Mouse (Mus musculus): ENCODE results near the gene Dctpp1. TPM values are rescaled to one million over a fixed set of nuclear protein-coding genes. Genes with fewer than 3 reads are reported as not detected.
A peak's percentile ranks its signal among the peaks of the same experiment; 100 is the strongest.

The Dctpp1 gene
- polyA plus RNA-seq, 1 experiment, result 70.5 TPM

DNA sequence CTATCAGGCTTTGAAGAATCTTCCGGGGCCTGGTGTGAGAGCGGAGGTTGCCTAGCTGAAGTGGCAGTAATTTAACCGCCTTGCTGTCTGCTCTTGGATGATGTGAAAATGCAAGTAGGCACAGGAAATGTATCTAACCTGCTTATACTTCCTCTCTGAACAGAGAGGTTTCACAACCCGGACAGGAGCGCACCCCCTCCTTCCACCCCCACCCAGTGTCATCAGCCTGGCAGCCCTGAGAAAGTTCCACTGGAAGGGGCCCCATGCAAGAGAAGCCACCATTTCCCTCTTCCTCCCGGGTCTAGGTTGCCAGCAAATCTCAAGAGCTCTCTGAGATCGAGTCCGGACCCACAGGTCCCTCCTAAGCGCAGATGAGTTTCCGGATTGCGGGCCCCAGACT lies 35.6 kb upstream of the Dctpp1 start, which contains the start of gene Itgal:
Gene Itgal, plus strand, starts transcription at position 163 of the 400 bp plus-strand sequence.
- Histone ChIP-seq H3K27ac (ENCODE audit: insufficient read depth, low read depth, low read length) (no peak within 1 kb of the TSS), H3K36me3 (ENCODE audit: control insufficient read depth, insufficient read depth, low read length) (no peaks in the 10 kb centered on the region), H3K4me1 (ENCODE audit: control insufficient read depth, insufficient read depth, low read length) (no peaks in the 10 kb centered on the region), H3K4me3 (ENCODE audit: insufficient read depth, low read depth, low read length) (no peak within 1 kb of the TSS), H3K27me3 (replicated peaks; ENCODE audit: control insufficient read depth, insufficient read depth, low read length) (no peaks in the 10 kb centered on the region)
- TF ChIP-seq CTCF (conservative IDR thresholded peaks at IDR 0.05; ENCODE audit: insufficient read depth, insufficient read length, low read depth, low read length) (no peak), POLR2A (IDR thresholded peaks at IDR 0.05; ENCODE audit: low read depth, low read length) (no peak)
- WGBS, result 81% methylated on average over 11 of the region's 11 CpGs
- DNase-seq, result no peak

DNA sequence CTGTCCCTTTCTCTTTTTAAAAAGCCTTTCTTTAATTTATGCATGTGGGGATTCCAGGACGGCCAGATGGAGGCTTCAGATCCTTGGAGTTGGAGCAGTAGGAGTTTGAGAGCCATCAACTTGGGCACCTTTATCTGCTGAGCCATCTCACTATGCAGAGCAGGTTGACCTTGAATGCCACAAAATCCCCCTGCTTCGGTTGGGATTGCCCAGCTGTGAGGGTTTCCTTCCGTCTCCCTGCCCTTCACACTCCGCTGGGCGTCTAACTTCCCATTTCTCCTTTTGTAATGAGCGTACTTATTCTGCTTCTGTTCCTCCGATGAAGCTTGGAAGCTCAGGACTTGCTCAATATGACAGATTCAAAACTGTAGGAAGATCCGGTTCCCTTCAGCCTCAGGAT lies 29.6 kb upstream of the Dctpp1 start:
- no peak overlapping the region for H3K27ac ChIP-seq (ENCODE audit: insufficient read depth, low read depth, low read length)
- no peaks in the 10 kb centered on the region for H3K27me3 ChIP-seq (replicated peaks; ENCODE audit: control insufficient read depth, insufficient read depth, low read length)
- H3K4me3 ChIP-seq (ENCODE audit: insufficient read depth, low read depth, low read length), result no peak overlapping the region
- TF ChIP-seq POLR2A (IDR thresholded peaks at IDR 0.05; ENCODE audit: low read depth, low read length) (no peak), CTCF (conservative IDR thresholded peaks at IDR 0.05; ENCODE audit: insufficient read depth, insufficient read length, low read depth, low read length) (no peak)
- no peaks in the 10 kb centered on the region for H3K36me3 ChIP-seq (ENCODE audit: control insufficient read depth, insufficient read depth, low read length)
- H3K4me1 ChIP-seq (ENCODE audit: control insufficient read depth, insufficient read depth, low read length), result peaks cover 6% of the 10 kb centered on the region; the same call in 1 of the 2 replicates
- WGBS, result 26% methylated on average over 8 of the region's 8 CpGs
- peak; percentile 31 for DNase-seq

DNA sequence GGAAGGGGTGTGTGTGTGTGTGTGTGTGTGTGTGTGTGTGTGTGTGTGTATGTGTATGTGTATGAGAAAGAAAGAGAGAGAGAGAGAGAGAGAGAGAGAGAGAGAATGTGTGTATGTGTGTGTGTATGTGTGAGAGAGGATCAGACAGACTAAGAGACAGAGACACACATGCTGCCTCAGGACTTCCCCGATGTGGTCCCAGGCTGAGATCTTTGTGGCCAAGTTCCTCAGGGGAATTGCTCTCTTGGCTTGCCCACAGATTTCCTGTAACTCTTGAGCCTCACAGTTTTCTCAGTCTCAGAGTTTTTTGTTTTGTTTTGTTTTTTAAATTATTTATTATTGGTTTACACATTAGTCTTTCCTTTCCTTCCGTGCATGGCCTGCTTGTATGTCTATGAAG lies 28.8 kb upstream of the Dctpp1 start:
- TF ChIP-seq POLR2A (IDR thresholded peaks at IDR 0.05; ENCODE audit: low read depth, low read length) (no peak), CTCF (conservative IDR thresholded peaks at IDR 0.05; ENCODE audit: insufficient read depth, insufficient read length, low read depth, low read length) (no peak)
- Histone ChIP-seq H3K4me3 (ENCODE audit: insufficient read depth, low read depth, low read length) (no peak overlapping the region), H3K27me3 (replicated peaks; ENCODE audit: control insufficient read depth, insufficient read depth, low read length) (no peaks in the 10 kb centered on the region), H3K4me1 (ENCODE audit: control insufficient read depth, insufficient read depth, low read length) (peaks cover 6% of the 10 kb centered on the region; the same call in 1 of the 2 replicates), H3K36me3 (ENCODE audit: control insufficient read depth, insufficient read depth, low read length) (no peaks in the 10 kb centered on the region), H3K27ac (ENCODE audit: insufficient read depth, low read depth, low read length) (no peak overlapping the region)
- 67% methylated on average over 2 of the region's 2 CpGs for WGBS
- DNase-seq, result no peak

DNA sequence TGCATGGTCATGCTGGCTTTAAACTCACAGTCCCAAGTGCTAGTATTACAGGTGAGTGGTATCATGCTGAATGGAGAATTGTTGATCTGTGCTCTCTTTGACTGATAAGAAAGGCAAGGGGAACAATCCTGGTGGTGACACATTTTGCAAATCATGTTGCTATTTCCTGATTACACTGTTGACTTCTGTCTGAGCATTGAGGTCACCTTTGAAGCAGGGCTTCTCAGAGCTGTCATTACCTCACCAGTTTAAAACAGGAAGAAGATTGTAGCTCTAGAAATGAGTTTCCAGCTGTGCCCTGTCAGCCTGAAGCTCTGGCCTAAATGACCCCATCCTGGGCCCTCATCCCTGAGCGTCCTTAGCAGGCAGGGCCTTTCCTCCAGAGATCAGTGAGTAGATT lies 27.4 kb upstream of the Dctpp1 start:
- no peak for DNase-seq
- Histone ChIP-seq H3K27me3 (replicated peaks; ENCODE audit: control insufficient read depth, insufficient read depth, low read length) (no peaks in the 10 kb centered on the region), H3K4me1 (ENCODE audit: control insufficient read depth, insufficient read depth, low read length) (peaks cover 6% of the 10 kb centered on the region; the same call in 1 of the 2 replicates), H3K4me3 (ENCODE audit: insufficient read depth, low read depth, low read length) (no peak overlapping the region), H3K36me3 (ENCODE audit: control insufficient read depth, insufficient read depth, low read length) (no peaks in the 10 kb centered on the region), H3K27ac (ENCODE audit: insufficient read depth, low read depth, low read length) (no peak overlapping the region)
- 82% methylated on average over 1 of the region's 1 CpGs for WGBS
- TF ChIP-seq POLR2A (IDR thresholded peaks at IDR 0.05; ENCODE audit: low read depth, low read length) (no peak), CTCF (conservative IDR thresholded peaks at IDR 0.05; ENCODE audit: insufficient read depth, insufficient read length, low read depth, low read length) (no peak)

DNA sequence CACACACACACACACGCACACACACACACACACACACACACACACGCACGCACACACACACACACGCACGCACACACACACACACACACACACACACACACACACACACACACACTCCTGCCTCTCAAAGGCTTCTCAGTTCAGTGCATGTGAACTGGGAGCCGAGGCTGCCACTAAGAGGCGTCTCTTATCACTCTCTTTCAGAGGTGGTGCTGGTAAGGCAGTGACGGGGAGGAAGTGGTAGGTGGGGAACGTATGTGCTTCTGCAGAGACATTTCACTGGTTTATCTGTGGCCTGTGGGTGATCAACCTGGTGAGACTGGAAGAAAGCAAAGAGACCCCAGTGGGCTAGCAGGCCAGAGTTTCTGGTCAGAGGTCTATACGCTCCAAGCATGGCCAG lies 24.6 kb upstream of the Dctpp1 start:
- H3K27me3 ChIP-seq (replicated peaks; ENCODE audit: control insufficient read depth, insufficient read depth, low read length), result no peaks in the 10 kb centered on the region
- H3K4me1 ChIP-seq (ENCODE audit: control insufficient read depth, insufficient read depth, low read length), result 0 out of 2 replicates have a peak, but pooled peaks cover 1% of the 10 kb centered on the region
- TF ChIP-seq POLR2A (IDR thresholded peaks at IDR 0.05; ENCODE audit: low read depth, low read length), result no peak
- no peak for TF ChIP-seq CTCF (conservative IDR thresholded peaks at IDR 0.05; ENCODE audit: insufficient read depth, insufficient read length, low read depth, low read length)
- WGBS, result 74% methylated on average over 10 of the region's 10 CpGs
- no peak overlapping the region for H3K4me3 ChIP-seq (ENCODE audit: insufficient read depth, low read depth, low read length)
- H3K27ac ChIP-seq (ENCODE audit: insufficient read depth, low read depth, low read length), result no peak overlapping the region
- H3K36me3 ChIP-seq (ENCODE audit: control insufficient read depth, insufficient read depth, low read length), result no peaks in the 10 kb centered on the region
- DNase-seq, result no peak

DNA sequence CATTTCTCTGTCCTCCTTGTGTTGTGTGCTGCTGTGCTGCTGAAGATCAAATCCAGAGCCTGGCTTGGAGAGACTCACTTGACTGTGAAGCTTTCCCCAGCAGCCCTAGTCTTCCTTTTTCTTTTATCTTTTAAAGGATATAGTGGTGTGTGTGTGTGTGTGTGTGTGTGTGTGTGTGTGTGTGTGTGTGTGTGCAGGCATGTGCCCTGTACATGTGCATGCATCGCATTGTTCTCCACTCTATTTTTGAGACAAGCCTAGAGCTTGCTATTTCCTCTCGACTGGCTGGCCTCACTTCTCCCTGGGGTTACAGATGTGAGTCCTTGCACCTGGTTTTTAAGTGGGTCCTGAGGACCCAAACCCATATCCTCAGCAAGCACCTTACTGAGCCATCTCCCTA lies 21.7 kb upstream of the Dctpp1 start:
- no peak overlapping the region for H3K27ac ChIP-seq (ENCODE audit: insufficient read depth, low read depth, low read length)
- H3K36me3 ChIP-seq (ENCODE audit: control insufficient read depth, insufficient read depth, low read length), result no peaks in the 10 kb centered on the region
- peaks cover 9% of the 10 kb centered on the region; the same call in 1 of the 2 replicates for H3K4me1 ChIP-seq (ENCODE audit: control insufficient read depth, insufficient read depth, low read length)
- no peaks in the 10 kb centered on the region for H3K27me3 ChIP-seq (replicated peaks; ENCODE audit: control insufficient read depth, insufficient read depth, low read length)
- TF ChIP-seq CTCF (conservative IDR thresholded peaks at IDR 0.05; ENCODE audit: insufficient read depth, insufficient read length, low read depth, low read length), result no peak
- TF ChIP-seq POLR2A (IDR thresholded peaks at IDR 0.05; ENCODE audit: low read depth, low read length), result no peak
- WGBS, result 68% methylated on average over 2 of the region's 2 CpGs
- no peak overlapping the region for H3K4me3 ChIP-seq (ENCODE audit: insufficient read depth, low read depth, low read length)
- no peak for DNase-seq

DNA sequence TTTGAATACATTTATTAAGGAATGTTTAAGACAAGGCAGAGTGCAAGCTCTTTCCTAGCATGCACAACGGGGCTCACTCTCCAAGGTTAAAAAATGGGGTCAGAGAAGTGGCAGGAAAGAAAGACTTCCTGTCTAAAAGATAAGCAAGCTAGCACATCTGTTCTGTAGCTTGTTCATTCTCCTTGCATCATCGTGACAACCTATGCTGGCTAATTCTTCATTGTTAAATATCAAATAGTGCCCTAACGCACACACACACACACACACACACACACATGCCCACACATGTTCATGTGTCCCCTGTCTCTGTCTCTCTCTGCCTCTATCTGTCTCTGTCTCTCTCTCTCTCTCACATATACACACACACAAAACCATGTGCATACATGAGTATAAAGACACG lies 20.6 kb upstream of the Dctpp1 start:
- H3K36me3 ChIP-seq (ENCODE audit: control insufficient read depth, insufficient read depth, low read length), result no peaks in the 10 kb centered on the region
- TF ChIP-seq POLR2A (IDR thresholded peaks at IDR 0.05; ENCODE audit: low read depth, low read length) (no peak), CTCF (conservative IDR thresholded peaks at IDR 0.05; ENCODE audit: insufficient read depth, insufficient read length, low read depth, low read length) (no peak)
- no peak overlapping the region for H3K27ac ChIP-seq (ENCODE audit: insufficient read depth, low read depth, low read length)
- H3K4me3 ChIP-seq (ENCODE audit: insufficient read depth, low read depth, low read length), result no peak overlapping the region
- no peak for DNase-seq
- 58% methylated on average over 4 of the region's 4 CpGs for WGBS
- H3K27me3 ChIP-seq (replicated peaks; ENCODE audit: control insufficient read depth, insufficient read depth, low read length), result no peaks in the 10 kb centered on the region
- H3K4me1 ChIP-seq (ENCODE audit: control insufficient read depth, insufficient read depth, low read length), result peaks cover 17% of the 10 kb centered on the region

All from kidney, adult 2 months (tissue).